Mouse (Mus musculus): ENCODE measurements around the gene Tax1bp1. TPM values are rescaled to one million over a fixed set of nuclear protein-coding genes. Genes with fewer than 3 reads are reported as not detected.

The Tax1bp1 gene
- polyA plus RNA-seq, 1 experiment from 2014 or later, result 175 TPM

DNA sequence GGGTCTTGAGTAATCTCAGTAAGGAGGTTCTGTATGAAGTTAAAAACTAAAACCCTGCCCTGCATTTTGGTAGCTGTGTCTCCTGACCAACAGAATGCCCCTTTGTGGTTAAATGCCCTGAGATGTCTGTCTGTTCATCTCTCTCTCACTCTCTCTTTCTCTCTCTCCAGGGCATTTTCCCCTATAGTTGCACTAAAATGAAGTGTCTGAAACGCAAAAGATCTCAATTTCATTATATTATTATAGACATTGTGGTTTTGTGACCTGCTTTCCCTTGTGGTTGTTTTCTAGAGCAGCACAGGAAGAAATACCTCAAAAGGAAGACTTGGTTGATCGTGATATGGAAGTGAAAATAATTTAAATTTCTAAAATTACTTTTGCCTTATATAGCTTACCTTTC lies 966 bp upstream of the Tax1bp1 start:
- Histone ChIP-seq H3K36me3 (no peaks in the 10 kb centered on the region), H3K4me1 (peaks cover 3% of the 10 kb centered on the region)

DNA sequence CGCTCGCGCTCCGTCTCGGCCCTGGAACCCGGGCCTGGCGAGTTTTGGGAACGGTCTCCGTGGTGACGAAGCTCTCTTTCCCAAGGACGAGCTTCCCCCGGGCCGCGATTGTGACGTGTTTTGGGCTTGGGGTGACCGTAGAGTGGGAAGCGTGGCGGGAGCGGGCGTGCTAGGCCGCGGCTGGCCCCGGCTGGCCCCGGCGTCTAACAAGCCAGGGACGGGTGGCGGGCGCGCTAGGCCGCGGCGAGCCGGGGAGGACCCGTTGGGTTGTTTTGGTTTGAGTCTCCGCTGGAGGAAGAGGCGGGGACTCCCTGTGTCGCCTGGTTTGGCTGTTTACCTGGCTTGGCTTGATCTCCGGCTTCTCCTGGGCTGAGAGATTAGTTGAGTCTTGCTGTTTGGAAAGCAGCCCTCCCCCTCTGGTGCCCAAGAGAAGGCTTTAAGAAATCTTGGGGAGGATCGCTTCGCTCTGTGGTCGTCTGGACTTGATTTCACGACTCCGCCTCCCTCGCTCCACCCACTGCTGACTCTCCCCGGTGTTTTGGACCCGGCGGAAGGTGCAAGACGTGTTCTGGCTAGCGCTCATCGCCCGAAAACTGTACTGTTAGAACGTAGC lies 474 bp downstream of the Tax1bp1 start:
- Histone ChIP-seq H3K27me3 (no peaks in the 10 kb centered on the region), H3K9ac (peak overlapping the region; percentile 94), H3K4me2 (peak overlapping the region; percentile 67), H3K4me1 (peaks cover 3% of the 10 kb centered on the region), H3K4me3 (peak overlapping the region; percentile 97), H3K27ac (peak overlapping the region; percentile 96), H3K36me3 (no peaks in the 10 kb centered on the region), H3K9me3 (no peaks in the 10 kb centered on the region)
- 0% methylated on average over 52 of the region's 52 CpGs for WGBS
- peak; percentile 69 for ATAC-seq (ENCODE audit: insufficient number of reproducible peaks, insufficient read depth, low FRiP score, low TSS enrichment, low read depth)

More for the DNA sequence above, 966 bp upstream of the Tax1bp1 start:
- no peak overlapping the region for H3K27ac ChIP-seq
- no peak overlapping the region for H3K9ac ChIP-seq
- H3K4me2 ChIP-seq, result no peak overlapping the region
- WGBS, result 72% methylated on average over 2 of the region's 2 CpGs
- H3K4me3 ChIP-seq, result no peak overlapping the region
- no peaks in the 10 kb centered on the region for H3K27me3 ChIP-seq
- no peak for ATAC-seq (ENCODE audit: insufficient number of reproducible peaks, insufficient read depth, low FRiP score, low TSS enrichment, low read depth)
- H3K9me3 ChIP-seq, result no peaks in the 10 kb centered on the region

DNA sequence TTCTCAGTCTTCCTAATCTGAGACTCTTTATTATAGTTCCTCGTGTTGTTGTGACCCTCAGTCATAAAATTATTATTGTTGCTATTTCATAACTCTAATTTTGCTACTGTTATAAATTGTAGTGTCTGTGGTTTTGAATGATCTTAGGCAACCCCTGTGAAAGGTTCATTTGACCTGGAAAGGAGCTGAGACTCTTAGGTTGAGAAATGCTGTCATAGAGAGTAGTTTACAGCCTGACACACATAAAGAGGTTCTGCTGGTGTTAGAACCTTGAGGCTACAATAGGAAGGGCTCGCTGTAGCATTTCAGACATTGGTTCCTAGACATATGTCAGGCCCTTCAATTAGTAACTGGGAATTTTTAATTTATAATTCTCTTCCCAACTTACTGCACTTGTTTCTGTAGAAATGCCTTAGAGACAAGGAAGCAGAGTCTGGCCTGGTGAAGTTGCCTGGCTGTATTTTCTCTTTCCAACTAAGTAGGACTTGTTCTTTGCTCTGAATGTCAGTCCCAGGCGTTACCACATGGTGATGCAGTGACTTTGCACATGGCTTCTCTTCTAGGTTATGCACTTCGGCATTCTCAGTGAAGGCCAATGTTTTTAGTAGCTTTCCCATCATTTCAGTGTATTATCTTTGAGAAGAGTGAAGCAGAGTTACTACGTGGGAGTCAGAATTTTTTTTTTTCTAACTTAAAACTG lies 4.1 kb downstream of the Tax1bp1 start:
- H3K4me3 ChIP-seq, result no peak overlapping the region
- peaks cover 3% of the 10 kb centered on the region for H3K4me1 ChIP-seq
- WGBS, result 83% methylated on average over 5 of the region's 5 CpGs
- no peak overlapping the region for H3K27ac ChIP-seq
- H3K36me3 ChIP-seq, result peaks cover 4% of the 10 kb centered on the region; the same call in 1 of the 2 replicates
- H3K27me3 ChIP-seq, result no peaks in the 10 kb centered on the region
- H3K4me2 ChIP-seq, result no peak overlapping the region
- H3K9me3 ChIP-seq, result no peaks in the 10 kb centered on the region
- ATAC-seq (ENCODE audit: insufficient number of reproducible peaks, insufficient read depth, low FRiP score, low TSS enrichment, low read depth), result no peak
- H3K9ac ChIP-seq, result no peak overlapping the region

DNA sequence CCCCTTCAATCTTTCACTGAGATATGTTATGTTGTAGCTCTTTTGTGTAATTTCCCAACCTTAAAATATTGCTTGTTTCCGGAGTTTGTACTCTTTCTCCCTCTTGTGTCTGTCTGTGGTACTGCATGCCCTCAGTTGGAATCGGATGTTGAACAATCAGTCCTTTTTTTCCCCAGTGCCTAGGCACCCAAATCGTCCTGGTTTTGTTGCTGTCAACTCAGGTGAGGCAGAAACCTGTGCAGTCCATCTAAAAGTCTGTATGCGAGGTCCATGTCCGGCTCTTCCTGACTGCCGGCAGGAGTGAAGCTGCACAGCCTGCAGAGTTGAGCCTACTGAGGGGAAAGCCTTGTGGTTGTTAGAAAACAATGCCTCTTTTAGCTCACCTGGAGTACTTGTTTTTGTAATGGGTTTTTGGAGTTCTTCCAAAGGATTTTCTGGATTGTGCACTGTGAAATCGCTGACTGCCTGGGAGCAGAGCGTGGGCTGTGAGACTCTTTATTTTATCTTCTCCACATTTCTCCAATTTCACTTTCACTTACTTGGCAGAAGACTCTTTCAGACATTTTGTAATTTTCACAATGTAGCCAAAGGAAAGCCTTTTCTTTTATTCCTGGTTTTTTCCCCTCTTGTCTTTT lies 11.4 kb downstream of the Tax1bp1 start:
- 51% methylated on average over 8 of the region's 8 CpGs for WGBS
- Histone ChIP-seq H3K36me3 (peaks cover 38% of the 10 kb centered on the region), H3K27ac (no peak overlapping the region), H3K4me3 (no peak overlapping the region), H3K4me2 (no peak overlapping the region), H3K9me3 (no peaks in the 10 kb centered on the region), H3K4me1 (0 out of 2 replicates have a peak, but pooled peaks cover 6% of the 10 kb centered on the region), H3K27me3 (no peaks in the 10 kb centered on the region), H3K9ac (no peak overlapping the region)
- ATAC-seq (ENCODE audit: insufficient number of reproducible peaks, insufficient read depth, low FRiP score, low TSS enrichment, low read depth), result no peak

DNA sequence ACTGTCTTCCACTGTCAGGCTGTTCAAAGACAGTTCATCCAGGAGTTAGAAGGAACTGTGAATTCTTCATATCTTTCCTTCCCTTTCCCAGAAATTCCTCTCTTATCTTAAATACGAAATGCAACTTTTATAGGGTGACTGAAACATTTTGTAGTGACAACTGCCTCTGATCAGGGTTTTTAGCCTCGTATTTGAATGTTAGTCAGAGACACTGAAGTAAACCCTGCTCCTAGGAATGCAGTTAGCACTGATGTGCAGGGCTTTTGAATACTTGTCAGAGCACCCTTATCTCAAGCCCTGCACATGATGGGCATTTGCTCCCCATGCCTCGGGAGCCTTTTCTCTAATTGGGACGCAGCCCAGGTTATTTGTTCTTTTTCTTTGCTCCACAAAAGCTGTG lies 16.8 kb downstream of the Tax1bp1 start:
- ATAC-seq (ENCODE audit: insufficient number of reproducible peaks, insufficient read depth, low FRiP score, low TSS enrichment, low read depth), result no peak
- 0 out of 2 replicates have a peak, but pooled peaks cover 3% of the 10 kb centered on the region for H3K4me1 ChIP-seq
- no peak overlapping the region for H3K27ac ChIP-seq
- no peak overlapping the region for H3K4me3 ChIP-seq
- WGBS, result 85% methylated on average over 4 of the region's 4 CpGs
- no peak overlapping the region for H3K9ac ChIP-seq
- H3K9me3 ChIP-seq, result no peaks in the 10 kb centered on the region
- H3K36me3 ChIP-seq, result peaks cover 44% of the 10 kb centered on the region
- H3K4me2 ChIP-seq, result no peak overlapping the region
- no peaks in the 10 kb centered on the region for H3K27me3 ChIP-seq

DNA sequence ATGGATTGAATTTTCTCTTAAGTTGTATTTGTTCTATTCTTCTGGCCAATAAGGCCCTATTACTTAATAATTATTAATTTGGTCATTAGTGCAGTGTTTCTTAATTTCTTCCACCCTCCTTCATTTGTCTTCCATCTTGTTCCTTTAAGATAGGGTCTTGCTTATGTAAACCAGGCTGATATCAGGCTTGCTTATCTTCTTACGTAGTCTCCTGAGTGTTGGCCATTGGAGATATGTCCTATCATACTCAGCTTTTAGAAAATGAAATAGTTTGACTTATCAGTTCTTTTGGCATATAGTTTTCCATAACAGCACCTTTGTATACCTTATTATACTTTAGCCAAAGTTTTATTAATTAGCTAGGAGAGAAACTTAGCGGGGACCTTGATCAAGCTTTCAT lies 21.1 kb downstream of the Tax1bp1 start:
- Histone ChIP-seq H3K4me3 (no peak overlapping the region), H3K36me3 (peaks cover 44% of the 10 kb centered on the region), H3K27me3 (no peaks in the 10 kb centered on the region), H3K9ac (no peak overlapping the region), H3K4me2 (no peak overlapping the region), H3K9me3 (no peaks in the 10 kb centered on the region), H3K27ac (no peak overlapping the region), H3K4me1 (0 out of 2 replicates have a peak, but pooled peaks cover 1% of the 10 kb centered on the region)
- 98% methylated on average over 2 of the region's 2 CpGs for WGBS
- ATAC-seq (ENCODE audit: insufficient number of reproducible peaks, insufficient read depth, low FRiP score, low TSS enrichment, low read depth), result no peak

DNA sequence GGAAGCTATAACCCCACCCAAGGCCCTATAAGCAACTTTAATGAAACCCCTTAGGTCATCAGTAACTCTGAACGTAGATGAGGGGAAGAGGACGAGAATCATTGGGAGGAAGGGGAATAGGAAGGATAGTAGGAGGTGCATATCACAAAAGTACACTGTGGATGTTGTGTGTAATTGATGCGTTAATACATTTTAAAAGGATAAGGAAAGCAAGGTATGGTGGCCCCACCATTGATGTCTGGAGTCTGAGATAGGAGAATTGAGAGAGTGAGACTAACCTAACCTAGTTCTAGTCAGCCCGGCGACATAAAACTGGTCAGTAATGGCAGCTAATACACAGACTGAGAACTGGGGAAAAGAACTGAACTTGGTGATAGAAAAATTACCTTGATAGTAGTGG lies 39.3 kb downstream of the Tax1bp1 start:
- no peak overlapping the region for H3K4me2 ChIP-seq
- WGBS, result 95% methylated on average over 5 of the region's 5 CpGs
- peaks cover 48% of the 10 kb centered on the region for H3K36me3 ChIP-seq
- no peaks in the 10 kb centered on the region for H3K4me1 ChIP-seq
- no peaks in the 10 kb centered on the region for H3K27me3 ChIP-seq
- H3K4me3 ChIP-seq, result no peak overlapping the region
- no peaks in the 10 kb centered on the region for H3K9me3 ChIP-seq
- ATAC-seq (ENCODE audit: insufficient number of reproducible peaks, insufficient read depth, low FRiP score, low TSS enrichment, low read depth), result no peak
- no peak overlapping the region for H3K9ac ChIP-seq
- no peak overlapping the region for H3K27ac ChIP-seq

DNA sequence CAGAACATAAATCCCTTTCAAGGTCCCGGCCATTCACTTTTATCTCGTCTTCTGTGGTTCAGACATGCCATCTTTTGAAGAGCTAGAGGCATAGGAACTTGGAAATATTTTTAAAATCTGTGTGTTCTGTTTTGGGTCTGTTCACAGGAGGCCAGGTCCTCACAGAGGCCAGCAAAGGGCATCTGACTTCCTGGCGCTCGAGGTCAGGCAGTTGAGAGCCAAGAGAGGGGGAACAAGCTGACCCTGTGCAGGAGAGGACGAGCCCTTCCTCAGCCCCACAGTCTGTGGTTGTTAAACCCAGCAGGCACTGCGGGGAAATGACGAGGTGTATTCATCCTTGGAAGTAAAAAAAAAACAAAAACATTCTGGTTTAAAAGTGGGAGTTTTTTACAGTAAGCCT lies 51.7 kb downstream of the Tax1bp1 start:
- Histone ChIP-seq H3K4me3 (no peak overlapping the region), H3K27me3 (no peaks in the 10 kb centered on the region), H3K9ac (no peak overlapping the region), H3K27ac (no peak overlapping the region), H3K36me3 (peaks cover 54% of the 10 kb centered on the region), H3K9me3 (no peaks in the 10 kb centered on the region), H3K4me1 (no peaks in the 10 kb centered on the region), H3K4me2 (no peak overlapping the region)
- WGBS, result 57% methylated on average over 7 of the region's 7 CpGs
- ATAC-seq (ENCODE audit: insufficient number of reproducible peaks, insufficient read depth, low FRiP score, low TSS enrichment, low read depth), result no peak

DNA sequence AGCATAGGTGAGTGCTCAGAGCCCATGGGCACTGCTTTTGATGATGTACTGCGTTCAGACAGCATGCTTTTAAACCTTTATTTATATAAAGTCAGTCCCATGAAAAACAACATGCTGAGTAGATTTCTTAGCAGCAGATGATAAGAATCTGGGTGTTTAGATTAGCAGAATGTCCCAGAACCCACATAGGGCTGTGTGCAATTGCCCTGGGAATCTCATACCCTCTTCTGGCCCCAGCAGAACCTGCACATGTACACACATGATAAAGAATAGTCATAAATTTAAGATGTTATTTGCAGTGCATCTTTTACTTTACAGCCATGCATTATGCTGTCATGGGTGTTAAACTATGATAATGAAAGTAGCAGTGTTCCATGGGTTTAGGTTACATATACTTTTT lies 57.3 kb downstream of the Tax1bp1 start:
- no peak overlapping the region for H3K4me3 ChIP-seq
- no peaks in the 10 kb centered on the region for H3K27me3 ChIP-seq
- H3K4me1 ChIP-seq, result peaks cover 9% of the 10 kb centered on the region; the same call in 1 of the 2 replicates
- no peak overlapping the region for H3K27ac ChIP-seq
- no peak for ATAC-seq (ENCODE audit: insufficient number of reproducible peaks, insufficient read depth, low FRiP score, low TSS enrichment, low read depth)
- H3K4me2 ChIP-seq, result no peak overlapping the region
- no peak overlapping the region for H3K9ac ChIP-seq
- H3K9me3 ChIP-seq, result no peaks in the 10 kb centered on the region
- H3K36me3 ChIP-seq, result peaks cover 39% of the 10 kb centered on the region
- 68% methylated on average over 1 of the region's 1 CpGs for WGBS

DNA sequence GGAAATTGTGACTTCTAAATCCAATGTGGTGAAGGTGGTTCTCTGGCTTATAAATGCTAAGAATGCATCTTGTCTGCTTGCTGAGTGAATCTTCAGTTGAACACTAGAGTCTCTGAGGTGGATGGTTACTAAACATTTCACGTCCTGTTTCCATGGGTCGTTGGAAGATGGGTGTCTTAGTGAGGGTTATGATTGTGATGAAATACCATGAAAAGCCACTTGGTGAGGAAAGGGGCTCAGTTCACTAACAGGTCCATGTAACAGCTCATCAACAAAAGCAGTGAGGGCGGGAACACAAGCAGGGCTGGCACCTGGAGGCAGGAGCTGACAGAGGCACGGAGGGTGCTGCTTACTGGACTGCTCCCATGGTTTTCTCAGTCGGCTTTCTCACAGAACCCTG lies 59.6 kb downstream of the Tax1bp1 start:
- H3K27me3 ChIP-seq, result no peaks in the 10 kb centered on the region
- no peak overlapping the region for H3K4me2 ChIP-seq
- WGBS, result 88% methylated on average over 5 of the region's 5 CpGs
- H3K9me3 ChIP-seq, result no peaks in the 10 kb centered on the region
- no peak overlapping the region for H3K27ac ChIP-seq
- H3K4me1 ChIP-seq, result peaks cover 9% of the 10 kb centered on the region; the same call in 1 of the 2 replicates
- no peak overlapping the region for H3K4me3 ChIP-seq
- no peak for ATAC-seq (ENCODE audit: insufficient number of reproducible peaks, insufficient read depth, low FRiP score, low TSS enrichment, low read depth)
- H3K36me3 ChIP-seq, result peaks cover 19% of the 10 kb centered on the region
- no peak overlapping the region for H3K9ac ChIP-seq

DNA sequence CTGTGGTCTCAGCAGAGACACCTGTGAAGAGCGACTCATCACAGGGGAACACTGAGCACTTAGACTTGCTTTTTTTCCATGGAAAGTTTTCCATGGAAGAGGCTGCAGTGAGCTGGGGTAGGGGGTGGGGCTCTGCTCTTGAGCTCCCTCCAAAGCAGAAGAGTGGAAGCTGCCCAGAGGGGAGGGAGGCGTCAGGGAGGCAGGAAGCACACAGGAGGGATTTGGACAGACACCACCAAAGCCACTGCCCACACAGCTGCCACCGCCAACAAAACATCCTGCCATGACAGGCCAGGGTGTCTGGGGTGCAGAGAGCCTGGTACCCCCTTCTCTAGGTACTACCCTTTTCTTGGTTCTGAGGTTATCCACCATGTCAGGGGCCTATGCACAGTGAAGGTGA lies 61.8 kb downstream of the Tax1bp1 start:
- H3K4me3 ChIP-seq, result no peak overlapping the region
- H3K4me1 ChIP-seq, result peaks cover 13% of the 10 kb centered on the region; the same call in 1 of the 2 replicates
- H3K27me3 ChIP-seq, result no peaks in the 10 kb centered on the region
- no peak overlapping the region for H3K4me2 ChIP-seq
- ATAC-seq (ENCODE audit: insufficient number of reproducible peaks, insufficient read depth, low FRiP score, low TSS enrichment, low read depth), result no peak
- H3K36me3 ChIP-seq, result 0 out of 2 replicates have a peak, but pooled peaks cover 5% of the 10 kb centered on the region
- H3K9me3 ChIP-seq, result no peaks in the 10 kb centered on the region
- no peak overlapping the region for H3K9ac ChIP-seq
- 59% methylated on average over 3 of the region's 3 CpGs for WGBS
- H3K27ac ChIP-seq, result no peak overlapping the region

DNA sequence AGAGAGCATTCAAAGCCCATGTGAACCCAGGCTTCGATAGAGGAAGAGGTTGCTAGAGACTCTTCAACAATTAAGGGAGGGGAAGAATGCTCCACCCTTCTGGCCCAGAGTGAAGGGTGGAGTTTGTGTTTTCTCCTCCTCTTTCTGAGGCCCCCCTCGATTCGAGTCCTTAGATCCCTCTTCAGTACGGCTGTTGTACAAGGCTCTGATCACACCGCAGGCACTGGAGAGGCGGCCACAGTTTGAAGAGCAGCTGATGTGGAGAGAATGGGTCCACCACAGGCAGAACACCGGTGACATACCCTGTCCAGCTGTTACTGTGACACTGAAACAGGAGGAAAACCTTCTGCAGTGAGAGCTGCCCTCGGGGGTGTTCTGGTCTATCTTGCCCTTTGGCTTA lies 62.4 kb downstream of the Tax1bp1 start:
- H3K4me1 ChIP-seq, result peaks cover 13% of the 10 kb centered on the region; the same call in 1 of the 2 replicates
- 83% methylated on average over 8 of the region's 8 CpGs for WGBS

More for the DNA sequence above, 62.4 kb downstream of the Tax1bp1 start:
- Histone ChIP-seq H3K4me3 (no peak overlapping the region), H3K36me3 (no peaks in the 10 kb centered on the region), H3K4me2 (no peak overlapping the region), H3K27ac (no peak overlapping the region), H3K27me3 (no peaks in the 10 kb centered on the region), H3K9me3 (no peaks in the 10 kb centered on the region), H3K9ac (no peak overlapping the region)
- no peak for ATAC-seq (ENCODE audit: insufficient number of reproducible peaks, insufficient read depth, low FRiP score, low TSS enrichment, low read depth)

Data from embryonic facial prominence, embryonic 13.5 days (tissue).